Mouse (Mus musculus): ENCODE results near the gene Cfap20.

DNA sequence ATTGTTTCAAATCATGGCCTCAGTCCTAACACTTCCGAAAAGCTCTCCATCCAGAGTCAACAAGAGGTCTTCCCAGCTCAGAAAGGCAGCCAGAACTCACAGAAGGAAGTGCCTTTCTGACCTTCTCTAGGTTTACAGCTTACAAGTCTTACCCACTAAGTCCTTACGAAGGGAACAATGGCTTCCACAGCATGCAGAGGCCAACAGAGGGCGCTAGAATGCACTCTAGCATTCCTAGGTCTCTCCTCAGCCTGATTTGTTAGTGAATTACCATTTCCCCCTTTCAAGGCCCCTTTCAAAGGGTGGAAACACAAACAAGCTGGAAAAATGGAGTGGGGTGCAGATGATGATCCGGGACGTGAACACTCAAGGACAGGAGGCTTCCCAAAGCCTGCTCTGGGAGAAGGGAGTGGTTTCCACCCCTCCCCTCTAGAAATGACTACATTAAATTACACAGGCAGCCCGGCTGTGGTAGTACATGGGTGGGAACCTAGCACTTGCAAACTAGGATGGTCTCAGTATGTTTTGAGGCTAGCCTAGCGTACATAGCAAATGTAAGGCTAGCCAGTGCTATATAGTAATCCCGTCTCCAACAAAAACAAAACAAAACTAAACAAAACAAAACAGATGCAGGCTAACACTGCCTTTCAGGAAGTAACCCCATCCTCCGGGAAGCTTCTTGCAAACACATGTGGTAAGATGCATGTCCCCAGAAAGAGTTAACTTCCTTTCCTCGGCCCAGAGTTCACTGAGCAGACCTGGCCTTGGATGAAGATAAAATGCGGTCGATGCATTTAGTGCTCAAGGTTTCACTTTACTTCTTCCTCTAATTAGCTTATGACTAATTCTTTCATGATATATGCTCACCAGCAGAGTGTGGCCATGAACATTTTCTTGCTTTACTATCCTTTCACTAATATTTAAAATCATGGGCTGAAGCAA is 6.8 kb downstream of the Cfap20 start:
- TF ChIP-seq CTCF (IDR thresholded peaks at IDR 0.05; ENCODE audit: low read depth, low read length) (peak; percentile 70; the same call in 1 of the 2 replicates), POLR2A (IDR thresholded peaks at IDR 0.05; ENCODE audit: extremely low read depth, insufficient read depth, low read length) (no peak)

Measured in liver, adult 2 months (tissue).